Mouse (Mus musculus) brain, adult 2 months (tissue): ENCODE measurements around the gene Fam107a.
"Not testable (repeated sequence)": the region's sequence is repeated elsewhere in the genome, so short reads cannot be mapped to it uniquely, and the experiment has no call there.

ENCODE experiments used
- DNase-seq: peaks from one replicate; pipeline ENCODE4 v3.0.0; 2011; ENCODE audit warnings: low read depth, low spot score

Fam107a gene

GRCm38 (mm10) chr14:8316366-8317193 lies 1.2 kb downstream of the Fam107a start:
- DNase-seq = no peak

GRCm38 (mm10) chr14:8315169-8315568 lies 2.7 kb downstream of the Fam107a start:
- no peak for DNase-seq

GRCm38 (mm10) chr14:8314536-8314935 lies 3.3 kb downstream of the Fam107a start:
- DNase-seq = peak; percentile 46

- no peak for DNase-seq
These were observed 3.9 kb downstream of the Fam107a start for GRCm38 (mm10) chr14:8313877-8314276.

- peak; percentile 50 for DNase-seq
These were observed 8.1 kb downstream of the Fam107a start for GRCm38 (mm10) chr14:8309621-8310141.

- peak; percentile 62 for DNase-seq
These were observed 9.2 kb downstream of the Fam107a start for GRCm38 (mm10) chr14:8308650-8309049.

- no peak for DNase-seq
These were observed 10.9 kb downstream of the Fam107a start for GRCm38 (mm10) chr14:8306884-8307283.

- DNase-seq = peak; percentile 62
These were observed 12.8 kb downstream of the Fam107a start for GRCm38 (mm10) chr14:8305014-8305413.

- no peak for DNase-seq
These were observed 13.7 kb downstream of the Fam107a start for GRCm38 (mm10) chr14:8304082-8304481.

GRCm38 (mm10) chr14:8302687-8303086 lies 15.1 kb downstream of the Fam107a start:
- no peak for DNase-seq

- DNase-seq = peak; percentile 84
These were observed 17.5 kb downstream of the Fam107a start for GRCm38 (mm10) chr14:8300281-8300680.

GRCm38 (mm10) chr14:8297889-8298293 lies 19.9 kb downstream of the Fam107a start:
- peak; percentile 30 for DNase-seq

GRCm38 (mm10) chr14:8294257-8294656 lies 23.6 kb downstream of the Fam107a start:
- DNase-seq = no peak

GRCm38 (mm10) chr14:8286595-8286994 lies 31.2 kb downstream of the Fam107a start:
- not testable (repeated sequence) for DNase-seq

GRCm38 (mm10) chr14:8283784-8284183 lies 34.0 kb downstream of the Fam107a start:
- DNase-seq = no peak

- not testable (repeated sequence) for DNase-seq
These were observed 46.5 kb downstream of the Fam107a start for GRCm38 (mm10) chr14:8271281-8271680.

- DNase-seq = no peak
These were observed 53.4 kb downstream of the Fam107a start for GRCm38 (mm10) chr14:8264378-8264777.

GRCm38 (mm10) chr14:8262242-8262641 lies 55.6 kb downstream of the Fam107a start:
- no peak for DNase-seq

GRCm38 (mm10) chr14:8260214-8260613 lies 57.6 kb downstream of the Fam107a start:
- DNase-seq = no peak

GRCm38 (mm10) chr14:8259166-8259565 lies 58.7 kb downstream of the Fam107a start, which contains the start of gene Acox2:
TSS of gene Acox2 (minus strand) at chr14:8259353.
- DNase-seq = no peak

GRCm38 (mm10) chr14:8258752-8259151 lies 59.1 kb downstream of the Fam107a start:
- no peak for DNase-seq

GRCm38 (mm10) chr14:8258335-8258627 lies 59.5 kb downstream of the Fam107a start:
- DNase-seq = no peak
